Mouse (Mus musculus) kidney, postnatal 4 days (tissue): ENCODE measurements around the gene Lingo3.
"Not testable (repeated sequence)": the region's sequence is repeated elsewhere in the genome, so short reads cannot be mapped to it uniquely, and the experiment has no call there.

Source experiments
- DNase-seq, 2 experiments: peaks; one replicate each; pipeline ENCODE4 v3.0.0; 2021; ENCODE audit warnings: mixed read lengths in 2 of 2

The Lingo3 gene

GRCm38 (mm10) chr10:80843087-80843930 lies 530 bp downstream of the Lingo3 start:
- DNase-seq: no peak

GRCm38 (mm10) chr10:80842334-80842733 lies 1.5 kb downstream of the Lingo3 start:
- no peak for DNase-seq

- no peak for DNase-seq
Observed at GRCm38 (mm10) chr10:80841685-80842084, 2.2 kb downstream of the Lingo3 start.

GRCm38 (mm10) chr10:80839848-80840247 lies 4.0 kb downstream of the Lingo3 start:
- DNase-seq: no peak

- no peak for DNase-seq
Observed at GRCm38 (mm10) chr10:80838346-80838912, 5.4 kb downstream of the Lingo3 start.

- DNase-seq: no peak
Observed at GRCm38 (mm10) chr10:80837827-80838226, 6.0 kb downstream of the Lingo3 start.

GRCm38 (mm10) chr10:80836949-80837379 lies 6.9 kb downstream of the Lingo3 start:
- DNase-seq: no peak

- no peak for DNase-seq
Observed at GRCm38 (mm10) chr10:80835617-80836016, 8.2 kb downstream of the Lingo3 start.

GRCm38 (mm10) chr10:80832818-80833217 lies 11.0 kb downstream of the Lingo3 start:
- no peak for DNase-seq

- peak; percentile 83 to 90 for DNase-seq
Observed at GRCm38 (mm10) chr10:80831136-80831535, 12.7 kb downstream of the Lingo3 start.

- DNase-seq: no peak
Observed at GRCm38 (mm10) chr10:80829359-80830278, 14.2 kb downstream of the Lingo3 start.

- not testable (repeated sequence) for DNase-seq
Observed at GRCm38 (mm10) chr10:80828587-80828986, 15.3 kb downstream of the Lingo3 start.

- DNase-seq: no peak
Observed at GRCm38 (mm10) chr10:80827870-80828420, 15.9 kb downstream of the Lingo3 start.

- no peak for DNase-seq
Observed at GRCm38 (mm10) chr10:80827063-80827869, 16.6 kb downstream of the Lingo3 start.

- peak; percentile 98 to 99 for DNase-seq
Observed at GRCm38 (mm10) chr10:80826151-80827062, 17.4 kb downstream of the Lingo3 start, which contains the start of gene Oaz1. Gene Oaz1 (plus strand): TSS chr10:80826656.

- DNase-seq: no peak
Observed at GRCm38 (mm10) chr10:80824827-80825226, 19.0 kb downstream of the Lingo3 start.

- DNase-seq: no peak
Observed at GRCm38 (mm10) chr10:80823847-80824643, 19.8 kb downstream of the Lingo3 start.

GRCm38 (mm10) chr10:80823316-80823715 lies 20.5 kb downstream of the Lingo3 start:
- no peak for DNase-seq

GRCm38 (mm10) chr10:80822528-80822927 lies 21.3 kb downstream of the Lingo3 start:
- DNase-seq: no peak

GRCm38 (mm10) chr10:80821991-80822390 lies 21.8 kb downstream of the Lingo3 start:
- no peak for DNase-seq
